Mouse (Mus musculus): ENCODE measurements around the gene Nppa. TPM values are rescaled to one million over a fixed set of nuclear protein-coding genes. Genes with fewer than 3 reads are reported as not detected.

Nppa gene
- polyA plus RNA-seq, 1 experiment from 2014 or later = 2.3 TPM

GRCm38 (mm10) chr4:148001013-148001789, 679 bp downstream of the Nppa start:
- Histone ChIP-seq H3K27ac (ENCODE audit: low read length) (no peak overlapping the region), H3K4me1 (ENCODE audit: control insufficient read depth, insufficient read depth, low read length) (no peaks in the 10 kb centered on the region), H3K9ac (replicated peaks; ENCODE audit: low read depth, low read length) (no peak overlapping the region), H3K4me3 (ENCODE audit: low read depth, low read length) (no peak overlapping the region), H3K9me3 (ENCODE audit: control insufficient read depth, low read depth, low read length) (no peaks in the 10 kb centered on the region), H3K36me3 (ENCODE audit: control insufficient read depth, insufficient read depth, low read length) (peaks cover 10% of the 10 kb centered on the region), H3K4me2 (replicated peaks; ENCODE audit: low read depth, low read length) (no peak overlapping the region), H3K27me3 (ENCODE audit: control insufficient read depth, insufficient read depth, low read length) (no peaks in the 10 kb centered on the region)
- WGBS = 80% methylated on average over 17 of the region's 17 CpGs
- ATAC-seq (ENCODE audit: insufficient number of reproducible peaks, insufficient read depth, low FRiP score, low read depth) = no peak

DNA sequence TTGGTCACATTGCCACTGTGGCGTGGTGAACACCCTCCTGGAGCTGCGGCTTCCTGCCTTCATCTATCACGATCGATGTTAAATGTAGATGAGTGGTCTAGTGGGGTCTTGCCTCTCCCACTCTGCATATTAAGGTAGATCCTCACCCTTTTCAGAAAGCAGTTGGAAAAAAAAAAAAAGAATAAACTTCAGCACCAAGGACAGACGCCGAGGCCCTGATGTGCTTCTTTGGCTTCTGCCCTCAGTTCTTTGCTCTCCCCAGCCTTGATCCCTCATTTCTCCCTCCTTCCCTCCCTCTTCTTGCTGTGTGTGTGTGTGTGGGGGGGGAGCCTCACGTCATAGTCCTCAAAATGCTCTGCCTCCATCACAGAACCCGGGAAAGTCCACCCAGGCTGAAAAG, 1.3 kb downstream of the Nppa start:
- H3K27ac ChIP-seq (ENCODE audit: low read length) = no peak overlapping the region
- no peak overlapping the region for H3K4me2 ChIP-seq (replicated peaks; ENCODE audit: low read depth, low read length)
- H3K36me3 ChIP-seq (ENCODE audit: control insufficient read depth, insufficient read depth, low read length) = peaks cover 12% of the 10 kb centered on the region
- no peaks in the 10 kb centered on the region for H3K9me3 ChIP-seq (ENCODE audit: control insufficient read depth, low read depth, low read length)
- H3K9ac ChIP-seq (replicated peaks; ENCODE audit: low read depth, low read length) = no peak overlapping the region
- H3K4me1 ChIP-seq (ENCODE audit: control insufficient read depth, insufficient read depth, low read length) = no peaks in the 10 kb centered on the region
- H3K4me3 ChIP-seq (ENCODE audit: low read depth, low read length) = no peak overlapping the region
- no peak for ATAC-seq (ENCODE audit: insufficient number of reproducible peaks, insufficient read depth, low FRiP score, low read depth)
- WGBS = 46% methylated on average over 8 of the region's 8 CpGs
- no peaks in the 10 kb centered on the region for H3K27me3 ChIP-seq (ENCODE audit: control insufficient read depth, insufficient read depth, low read length)

GRCm38 (mm10) chr4:148004361-148004760, 3.8 kb downstream of the Nppa start:
- Histone ChIP-seq H3K36me3 (ENCODE audit: control insufficient read depth, insufficient read depth, low read length) (peaks cover 31% of the 10 kb centered on the region), H3K4me3 (ENCODE audit: low read depth, low read length) (no peak overlapping the region), H3K4me2 (replicated peaks; ENCODE audit: low read depth, low read length) (no peak overlapping the region), H3K27me3 (ENCODE audit: control insufficient read depth, insufficient read depth, low read length) (no peaks in the 10 kb centered on the region), H3K4me1 (ENCODE audit: control insufficient read depth, insufficient read depth, low read length) (no peaks in the 10 kb centered on the region), H3K27ac (ENCODE audit: low read length) (no peak overlapping the region), H3K9me3 (ENCODE audit: control insufficient read depth, low read depth, low read length) (no peaks in the 10 kb centered on the region), H3K9ac (replicated peaks; ENCODE audit: low read depth, low read length) (no peak overlapping the region)
- WGBS = 90% methylated on average over 7 of the region's 7 CpGs
- no peak for ATAC-seq (ENCODE audit: insufficient number of reproducible peaks, insufficient read depth, low FRiP score, low read depth)

DNA sequence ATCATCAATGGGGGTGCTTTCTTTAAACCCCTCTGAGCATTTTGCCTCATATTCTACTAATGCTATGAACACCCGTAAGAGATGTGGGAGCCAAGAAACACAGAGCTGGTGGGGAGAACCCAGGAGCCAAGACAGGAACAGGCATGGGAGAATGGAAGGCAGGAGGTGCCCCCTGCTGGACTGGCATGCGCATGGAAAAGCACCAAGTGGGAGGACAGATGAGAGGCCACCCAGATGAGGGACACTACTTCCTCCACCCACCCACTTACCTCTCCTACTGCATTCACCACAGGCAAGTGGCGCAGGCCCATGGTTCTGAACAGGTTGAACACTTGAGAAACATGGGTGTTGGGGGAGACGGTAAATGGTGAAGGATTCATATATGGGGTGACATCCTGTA, 7.9 kb downstream of the Nppa start:
- no peak for ATAC-seq (ENCODE audit: insufficient number of reproducible peaks, insufficient read depth, low FRiP score, low read depth)
- H3K4me2 ChIP-seq (replicated peaks; ENCODE audit: low read depth, low read length) = no peak overlapping the region
- H3K4me1 ChIP-seq (ENCODE audit: control insufficient read depth, insufficient read depth, low read length) = no peaks in the 10 kb centered on the region
- no peaks in the 10 kb centered on the region for H3K9me3 ChIP-seq (ENCODE audit: control insufficient read depth, low read depth, low read length)
- H3K9ac ChIP-seq (replicated peaks; ENCODE audit: low read depth, low read length) = no peak overlapping the region
- WGBS = 80% methylated on average over 4 of the region's 4 CpGs
- H3K27me3 ChIP-seq (ENCODE audit: control insufficient read depth, insufficient read depth, low read length) = no peaks in the 10 kb centered on the region
- peaks cover 63% of the 10 kb centered on the region for H3K36me3 ChIP-seq (ENCODE audit: control insufficient read depth, insufficient read depth, low read length)
- H3K4me3 ChIP-seq (ENCODE audit: low read depth, low read length) = no peak overlapping the region
- no peak overlapping the region for H3K27ac ChIP-seq (ENCODE audit: low read length)

- no peaks in the 10 kb centered on the region for H3K9me3 ChIP-seq (ENCODE audit: control insufficient read depth, low read depth, low read length)
- H3K4me3 ChIP-seq (ENCODE audit: low read depth, low read length) = no peak overlapping the region
- no peak overlapping the region for H3K4me2 ChIP-seq (replicated peaks; ENCODE audit: low read depth, low read length)
- no peak overlapping the region for H3K9ac ChIP-seq (replicated peaks; ENCODE audit: low read depth, low read length)
- no peaks in the 10 kb centered on the region for H3K4me1 ChIP-seq (ENCODE audit: control insufficient read depth, insufficient read depth, low read length)
- no peaks in the 10 kb centered on the region for H3K27me3 ChIP-seq (ENCODE audit: control insufficient read depth, insufficient read depth, low read length)
- peaks cover 75% of the 10 kb centered on the region for H3K36me3 ChIP-seq (ENCODE audit: control insufficient read depth, insufficient read depth, low read length)
- 94% methylated on average over 2 of the region's 2 CpGs for WGBS
- no peak overlapping the region for H3K27ac ChIP-seq (ENCODE audit: low read length)
- no peak for ATAC-seq (ENCODE audit: insufficient number of reproducible peaks, insufficient read depth, low FRiP score, low read depth)
These were observed 9.1 kb downstream of the Nppa start for GRCm38 (mm10) chr4:148009641-148010040.

GRCm38 (mm10) chr4:148011332-148011731, 10.8 kb downstream of the Nppa start:
- Histone ChIP-seq H3K9me3 (ENCODE audit: control insufficient read depth, low read depth, low read length) (no peaks in the 10 kb centered on the region), H3K4me1 (ENCODE audit: control insufficient read depth, insufficient read depth, low read length) (no peaks in the 10 kb centered on the region), H3K36me3 (ENCODE audit: control insufficient read depth, insufficient read depth, low read length) (peaks cover 74% of the 10 kb centered on the region), H3K9ac (replicated peaks; ENCODE audit: low read depth, low read length) (no peak overlapping the region), H3K4me3 (ENCODE audit: low read depth, low read length) (no peak overlapping the region), H3K27ac (ENCODE audit: low read length) (no peak overlapping the region), H3K4me2 (replicated peaks; ENCODE audit: low read depth, low read length) (no peak overlapping the region), H3K27me3 (ENCODE audit: control insufficient read depth, insufficient read depth, low read length) (no peaks in the 10 kb centered on the region)
- ATAC-seq (ENCODE audit: insufficient number of reproducible peaks, insufficient read depth, low FRiP score, low read depth) = no peak
- 86% methylated on average over 3 of the region's 3 CpGs for WGBS

DNA sequence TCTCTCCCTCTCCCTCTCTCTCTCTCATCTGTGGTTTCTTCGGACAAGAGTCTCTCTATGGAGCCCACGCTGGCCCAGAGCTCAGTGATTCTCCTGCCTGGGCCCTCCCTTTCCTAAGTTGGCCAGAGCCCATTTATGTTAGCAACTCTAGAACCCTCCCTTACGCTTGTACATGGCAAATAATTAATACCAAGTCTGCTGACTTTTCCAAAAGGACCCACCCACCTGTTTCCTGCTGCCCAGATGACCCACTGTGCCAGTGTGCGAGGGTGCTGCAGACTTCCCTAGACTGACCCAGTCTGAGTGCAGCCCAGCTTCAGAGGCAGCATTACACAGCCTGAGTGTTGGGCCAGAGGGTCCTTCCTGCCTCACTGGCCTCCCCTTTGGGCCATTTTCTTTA, 11.7 kb downstream of the Nppa start:
- Histone ChIP-seq H3K27me3 (ENCODE audit: control insufficient read depth, insufficient read depth, low read length) (no peaks in the 10 kb centered on the region), H3K4me3 (ENCODE audit: low read depth, low read length) (no peak overlapping the region), H3K9me3 (ENCODE audit: control insufficient read depth, low read depth, low read length) (no peaks in the 10 kb centered on the region), H3K9ac (replicated peaks; ENCODE audit: low read depth, low read length) (no peak overlapping the region), H3K4me2 (replicated peaks; ENCODE audit: low read depth, low read length) (no peak overlapping the region), H3K36me3 (ENCODE audit: control insufficient read depth, insufficient read depth, low read length) (peaks cover 81% of the 10 kb centered on the region), H3K27ac (ENCODE audit: low read length) (no peak overlapping the region), H3K4me1 (ENCODE audit: control insufficient read depth, insufficient read depth, low read length) (no peaks in the 10 kb centered on the region)
- ATAC-seq (ENCODE audit: insufficient number of reproducible peaks, insufficient read depth, low FRiP score, low read depth) = no peak
- WGBS = 91% methylated on average over 4 of the region's 4 CpGs

GRCm38 (mm10) chr4:148015418-148015817, 14.9 kb downstream of the Nppa start:
- no peaks in the 10 kb centered on the region for H3K4me1 ChIP-seq (ENCODE audit: control insufficient read depth, insufficient read depth, low read length)
- H3K9me3 ChIP-seq (ENCODE audit: control insufficient read depth, low read depth, low read length) = no peaks in the 10 kb centered on the region
- 78% methylated on average over 10 of the region's 10 CpGs for WGBS
- no peak overlapping the region for H3K9ac ChIP-seq (replicated peaks; ENCODE audit: low read depth, low read length)
- no peak for ATAC-seq (ENCODE audit: insufficient number of reproducible peaks, insufficient read depth, low FRiP score, low read depth)
- no peak overlapping the region for H3K4me3 ChIP-seq (ENCODE audit: low read depth, low read length)
- no peak overlapping the region for H3K4me2 ChIP-seq (replicated peaks; ENCODE audit: low read depth, low read length)
- peaks cover 70% of the 10 kb centered on the region for H3K36me3 ChIP-seq (ENCODE audit: control insufficient read depth, insufficient read depth, low read length)
- no peaks in the 10 kb centered on the region for H3K27me3 ChIP-seq (ENCODE audit: control insufficient read depth, insufficient read depth, low read length)
- H3K27ac ChIP-seq (ENCODE audit: low read length) = no peak overlapping the region

GRCm38 (mm10) chr4:148016981-148017380, 16.5 kb downstream of the Nppa start:
- Histone ChIP-seq H3K36me3 (ENCODE audit: control insufficient read depth, insufficient read depth, low read length) (peaks cover 70% of the 10 kb centered on the region), H3K4me3 (ENCODE audit: low read depth, low read length) (no peak overlapping the region), H3K4me1 (ENCODE audit: control insufficient read depth, insufficient read depth, low read length) (no peaks in the 10 kb centered on the region), H3K9ac (replicated peaks; ENCODE audit: low read depth, low read length) (no peak overlapping the region), H3K27me3 (ENCODE audit: control insufficient read depth, insufficient read depth, low read length) (no peaks in the 10 kb centered on the region), H3K27ac (ENCODE audit: low read length) (no peak overlapping the region), H3K9me3 (ENCODE audit: control insufficient read depth, low read depth, low read length) (no peaks in the 10 kb centered on the region), H3K4me2 (replicated peaks; ENCODE audit: low read depth, low read length) (no peak overlapping the region)
- WGBS = 83% methylated on average over 3 of the region's 3 CpGs
- no peak for ATAC-seq (ENCODE audit: insufficient number of reproducible peaks, insufficient read depth, low FRiP score, low read depth)

All from stomach, embryonic 14.5 days (tissue).